Mouse (Mus musculus): Measurements from ENCODE around the gene Mks1. TPM values are rescaled to one million over a fixed set of nuclear protein-coding genes. Genes with fewer than 3 reads are reported as not detected.

Mks1 gene
- polyA plus RNA-seq (2016; fragmentation: Nextera tagmentation; extraction: Ambion mirVana): 18.0 TPM in 2 replicates

DNA sequence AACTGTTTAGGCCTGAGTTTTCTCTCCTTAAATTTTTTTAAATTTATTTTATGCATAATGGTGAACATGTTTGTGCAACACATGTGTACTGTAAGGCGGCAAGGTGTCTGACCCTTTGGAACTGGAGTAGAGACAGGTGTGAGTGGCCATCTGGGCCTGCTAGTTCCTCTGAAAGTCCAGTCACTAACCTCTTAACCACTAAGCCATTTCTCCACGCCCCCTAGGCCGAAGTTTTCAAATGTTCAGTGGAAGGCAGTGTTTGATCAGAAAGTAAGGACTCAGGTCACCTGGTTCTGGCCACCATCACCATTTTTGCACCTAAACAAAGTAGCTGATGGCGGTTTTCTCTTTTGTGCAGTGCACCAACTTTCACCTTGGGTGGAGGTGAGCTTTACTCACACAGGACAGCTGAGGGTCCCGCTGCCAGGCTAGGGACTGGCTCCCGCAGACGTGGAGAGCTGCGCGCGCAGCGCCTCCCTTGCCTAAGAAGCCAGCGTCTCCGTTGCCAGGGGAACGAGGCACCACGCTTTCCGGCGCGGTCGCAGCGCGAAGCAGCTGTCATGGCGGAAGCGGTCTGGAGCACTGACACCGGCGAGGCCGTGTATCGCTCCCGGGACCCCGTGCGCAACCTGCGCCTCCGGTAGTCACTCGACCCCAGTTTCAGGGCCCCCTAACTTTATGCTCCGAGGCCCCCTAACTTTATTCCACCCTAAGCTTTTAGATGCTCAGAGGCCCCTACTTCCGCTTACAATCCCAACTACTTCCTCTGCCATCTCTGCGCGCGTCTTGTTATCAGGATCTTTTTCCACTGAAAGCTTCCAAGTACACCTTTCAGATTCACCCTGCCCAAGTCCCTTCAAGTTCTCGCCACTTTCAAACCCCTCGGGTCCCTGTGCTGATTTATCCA is at the start of gene Mks1:
TSS of gene Mks1 (plus strand) at position 526 of the 907 bp plus-strand sequence.
- H3K9me3 ChIP-seq (replicated peaks): no peaks in the 10 kb centered on the region
- DNase-seq (ENCODE audit: low spot score): peak; percentile 99
- peak within 1 kb of the TSS; percentile 85 for H3K27ac ChIP-seq
- H3K4me1 ChIP-seq: peaks cover 16% of the 10 kb centered on the region
- H3K4me3 ChIP-seq: peak within 1 kb of the TSS; percentile 71
- H3K27me3 ChIP-seq (ENCODE audit: low read depth, poor library complexity, severe bottlenecking): no peaks in the 10 kb centered on the region
- peaks cover 19% of the 10 kb centered on the region for H3K36me3 ChIP-seq
- WGBS: 5% methylated on average over 40 of the region's 40 CpGs

DNA sequence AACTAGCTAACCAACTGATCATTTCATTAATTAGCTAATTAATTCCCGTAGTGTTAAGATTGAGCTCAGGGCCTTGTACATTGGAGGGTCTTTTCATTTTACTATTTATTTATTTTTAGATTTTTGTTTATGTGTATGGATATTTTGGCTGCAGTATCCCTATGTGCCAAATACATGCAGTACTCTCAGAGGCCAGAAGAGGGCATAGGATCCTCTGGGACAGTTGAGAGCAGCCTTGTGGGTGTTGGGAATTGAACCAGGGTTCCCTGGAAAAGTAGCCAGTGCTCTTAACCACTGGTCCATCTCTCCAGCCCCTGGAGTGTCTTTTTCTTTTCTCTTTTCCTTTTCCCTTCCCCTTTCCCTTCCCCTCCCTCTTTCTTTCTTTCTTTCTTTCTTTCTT is 47.6 kb upstream of the Mks1 start:
- WGBS: 63% methylated on average over 1 of the region's 1 CpGs
- peaks cover 8% of the 10 kb centered on the region; the same call in 1 of the 2 replicates for H3K4me1 ChIP-seq
- DNase-seq (ENCODE audit: low spot score): peak; percentile 44

DNA sequence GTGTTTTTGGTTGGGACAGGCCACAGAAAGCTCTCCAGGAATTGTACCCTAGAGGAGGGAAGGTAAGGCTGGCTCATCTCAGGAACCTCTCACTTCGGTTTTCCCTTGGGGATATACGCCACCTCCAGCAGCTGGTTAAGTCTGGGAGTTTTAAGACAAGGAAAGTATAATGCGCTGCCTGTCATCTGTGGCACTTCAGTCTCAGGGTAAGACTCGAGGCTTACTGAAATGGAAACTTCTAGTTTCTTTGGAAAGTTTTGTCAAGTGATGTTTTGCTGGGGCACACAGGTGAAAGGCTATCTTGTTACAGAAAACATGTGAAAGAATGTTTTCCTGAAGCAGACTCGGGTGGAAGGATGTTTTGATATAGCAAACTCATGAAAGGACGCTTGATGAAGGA is 45.6 kb upstream of the Mks1 start:
- Histone ChIP-seq H3K4me1 (peaks cover 10% of the 10 kb centered on the region), H3K27ac (no peak overlapping the region), H3K27me3 (ENCODE audit: low read depth, poor library complexity, severe bottlenecking) (no peaks in the 10 kb centered on the region), H3K9me3 (replicated peaks) (no peaks in the 10 kb centered on the region), H3K4me3 (no peak overlapping the region), H3K36me3 (no peaks in the 10 kb centered on the region)
- no peak for DNase-seq (ENCODE audit: low spot score)
- 87% methylated on average over 6 of the region's 6 CpGs for WGBS

More for the DNA sequence above, 47.6 kb upstream of the Mks1 start:
- no peak overlapping the region for H3K27ac ChIP-seq
- H3K36me3 ChIP-seq: no peaks in the 10 kb centered on the region
- no peak overlapping the region for H3K4me3 ChIP-seq
- H3K27me3 ChIP-seq (ENCODE audit: low read depth, poor library complexity, severe bottlenecking): 0 out of 2 replicates have a peak, but pooled peaks cover 5% of the 10 kb centered on the region
- H3K9me3 ChIP-seq (replicated peaks): no peaks in the 10 kb centered on the region

DNA sequence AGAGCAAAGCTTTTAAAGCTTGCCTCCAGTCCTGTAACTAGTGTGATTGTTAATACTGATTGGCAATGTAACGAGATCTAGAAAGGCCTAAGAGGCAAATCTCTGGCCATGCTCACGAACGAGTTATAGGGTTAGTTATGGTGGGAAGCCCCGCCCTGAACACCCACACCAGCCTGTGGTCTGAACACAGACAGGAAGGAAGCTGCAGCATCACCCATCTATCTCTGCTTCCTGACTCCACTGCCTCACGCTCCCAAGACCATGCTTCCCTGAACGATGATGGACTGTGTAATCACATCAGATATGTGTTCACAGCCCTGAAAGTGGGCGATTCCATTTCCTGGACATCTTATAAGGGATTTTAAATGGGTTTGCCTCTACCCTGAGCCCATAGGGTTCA is 44.8 kb upstream of the Mks1 start:
- peaks cover 8% of the 10 kb centered on the region for H3K4me1 ChIP-seq
- no peaks in the 10 kb centered on the region for H3K27me3 ChIP-seq (ENCODE audit: low read depth, poor library complexity, severe bottlenecking)
- no peak overlapping the region for H3K4me3 ChIP-seq
- DNase-seq (ENCODE audit: low spot score): no peak
- no peak overlapping the region for H3K27ac ChIP-seq
- 89% methylated on average over 7 of the region's 7 CpGs for WGBS
- no peaks in the 10 kb centered on the region for H3K9me3 ChIP-seq (replicated peaks)
- H3K36me3 ChIP-seq: no peaks in the 10 kb centered on the region

DNA sequence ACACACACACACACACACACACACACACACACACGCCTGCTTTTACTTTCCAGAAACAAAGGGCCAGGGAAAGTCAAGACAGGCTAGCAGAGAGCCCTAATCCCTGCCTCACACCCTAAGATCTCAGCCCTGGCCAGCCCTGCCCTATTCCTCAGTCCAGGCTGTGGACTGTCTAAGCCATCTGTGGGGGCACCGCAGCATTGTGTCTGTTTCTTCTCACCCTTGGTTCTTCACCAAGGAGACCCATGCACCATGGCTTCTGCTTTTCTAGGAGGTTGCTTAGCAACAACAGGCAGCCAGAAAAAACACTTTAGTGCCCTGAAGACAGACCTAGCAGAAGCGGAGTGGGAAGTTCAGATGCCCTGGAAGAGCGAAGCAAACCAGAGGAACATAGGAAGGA is 41.6 kb upstream of the Mks1 start:
- DNase-seq (ENCODE audit: low spot score): no peak
- Histone ChIP-seq H3K27ac (no peak overlapping the region), H3K4me1 (peaks cover 6% of the 10 kb centered on the region), H3K27me3 (ENCODE audit: low read depth, poor library complexity, severe bottlenecking) (peaks cover 7% of the 10 kb centered on the region), H3K4me3 (no peak overlapping the region), H3K36me3 (no peaks in the 10 kb centered on the region), H3K9me3 (replicated peaks) (no peaks in the 10 kb centered on the region)
- 77% methylated on average over 4 of the region's 4 CpGs for WGBS

DNA sequence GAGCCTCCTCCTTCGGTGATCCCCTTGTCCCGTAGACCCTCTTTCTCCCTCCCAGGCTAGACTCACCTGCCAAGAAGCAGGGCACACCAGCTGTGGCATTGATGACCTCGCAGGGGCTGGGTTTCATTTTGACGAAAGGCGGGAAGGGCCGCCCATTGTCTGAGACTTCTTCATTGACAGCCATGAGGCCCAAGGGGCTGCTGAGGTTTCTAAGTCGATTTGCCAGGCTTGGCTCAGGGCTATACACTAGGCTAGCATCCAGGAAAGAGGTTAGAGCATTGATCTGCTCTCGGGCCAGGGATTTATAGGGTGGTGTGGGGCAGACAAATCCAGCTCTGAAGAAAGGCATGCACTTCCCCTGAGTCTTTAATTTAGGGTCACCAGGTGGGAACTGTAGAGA is 38.2 kb upstream of the Mks1 start:
- WGBS: 80% methylated on average over 8 of the region's 8 CpGs
- no peak overlapping the region for H3K4me3 ChIP-seq
- peaks cover 30% of the 10 kb centered on the region for H3K27me3 ChIP-seq (ENCODE audit: low read depth, poor library complexity, severe bottlenecking)
- no peaks in the 10 kb centered on the region for H3K36me3 ChIP-seq
- H3K4me1 ChIP-seq: peaks cover 15% of the 10 kb centered on the region
- no peak for DNase-seq (ENCODE audit: low spot score)
- no peaks in the 10 kb centered on the region for H3K9me3 ChIP-seq (replicated peaks)
- H3K27ac ChIP-seq: no peak overlapping the region

DNA sequence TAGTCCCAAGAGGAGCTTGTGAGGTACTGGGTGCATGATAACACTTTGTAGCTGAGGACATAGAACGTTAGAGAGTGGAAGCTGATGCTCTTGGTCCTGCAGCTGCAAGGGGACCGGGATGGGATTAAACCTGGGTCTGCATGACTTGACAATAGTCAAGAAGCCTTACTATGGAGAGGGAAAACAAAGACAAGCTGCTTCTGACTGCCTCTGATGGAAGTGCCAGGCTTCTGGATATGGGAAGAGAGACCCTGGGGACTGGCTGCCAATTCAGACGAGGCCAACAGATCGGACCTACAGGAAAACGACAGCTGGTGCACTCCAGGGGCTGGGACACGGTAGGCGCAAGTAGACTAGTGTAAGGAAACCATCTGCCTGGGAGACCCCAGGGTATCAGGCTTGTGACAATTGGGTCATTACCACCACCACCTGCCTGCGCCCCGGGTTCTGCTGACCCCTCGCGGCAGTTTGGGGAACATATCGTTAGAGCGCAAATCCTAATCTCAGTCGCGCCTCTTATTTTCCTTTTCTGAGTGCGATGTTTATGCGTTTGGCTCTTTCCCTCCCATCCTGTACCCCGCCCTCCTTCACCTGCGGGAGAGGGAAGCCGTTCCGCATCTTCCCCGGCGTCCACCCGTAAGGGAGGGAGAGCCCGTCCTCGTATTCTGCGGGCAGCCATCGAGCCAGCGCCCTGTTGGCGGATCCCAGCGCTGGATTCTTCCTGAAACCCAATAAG is 36.1 kb upstream of the Mks1 start:
- Histone ChIP-seq H3K36me3 (no peaks in the 10 kb centered on the region), H3K4me3 (peak overlapping the region; percentile 51), H3K9me3 (replicated peaks) (no peaks in the 10 kb centered on the region), H3K27me3 (ENCODE audit: low read depth, poor library complexity, severe bottlenecking) (peaks cover 30% of the 10 kb centered on the region), H3K4me1 (peaks cover 11% of the 10 kb centered on the region), H3K27ac (no peak overlapping the region)
- WGBS: 4% methylated on average over 31 of the region's 31 CpGs
- DNase-seq (ENCODE audit: low spot score): peak; percentile 58

DNA sequence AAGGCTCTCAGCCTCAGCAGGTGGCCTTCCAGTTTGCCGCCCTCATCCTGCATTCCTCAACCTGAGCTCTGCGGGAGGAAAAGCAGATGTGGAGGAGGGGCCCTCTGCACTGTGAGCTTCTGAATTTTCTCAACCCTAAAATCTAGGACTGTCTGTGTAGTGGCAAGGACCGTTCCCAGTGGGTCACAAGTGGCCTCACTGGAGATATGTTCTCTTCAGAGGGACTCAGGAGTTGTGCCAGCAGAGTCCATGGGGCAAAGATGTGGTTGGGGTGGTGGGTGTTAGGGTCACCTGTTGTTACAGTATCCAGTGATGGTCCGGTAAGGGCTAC is 35.6 kb upstream of the Mks1 start:
- Histone ChIP-seq H3K36me3 (no peaks in the 10 kb centered on the region), H3K27ac (no peak overlapping the region), H3K4me3 (peak overlapping the region; percentile 51), H3K9me3 (replicated peaks) (no peaks in the 10 kb centered on the region), H3K27me3 (ENCODE audit: low read depth, poor library complexity, severe bottlenecking) (peaks cover 30% of the 10 kb centered on the region), H3K4me1 (peaks cover 11% of the 10 kb centered on the region)
- peak; percentile 44 for DNase-seq (ENCODE audit: low spot score)
- 33% methylated on average over 4 of the region's 4 CpGs for WGBS

DNA sequence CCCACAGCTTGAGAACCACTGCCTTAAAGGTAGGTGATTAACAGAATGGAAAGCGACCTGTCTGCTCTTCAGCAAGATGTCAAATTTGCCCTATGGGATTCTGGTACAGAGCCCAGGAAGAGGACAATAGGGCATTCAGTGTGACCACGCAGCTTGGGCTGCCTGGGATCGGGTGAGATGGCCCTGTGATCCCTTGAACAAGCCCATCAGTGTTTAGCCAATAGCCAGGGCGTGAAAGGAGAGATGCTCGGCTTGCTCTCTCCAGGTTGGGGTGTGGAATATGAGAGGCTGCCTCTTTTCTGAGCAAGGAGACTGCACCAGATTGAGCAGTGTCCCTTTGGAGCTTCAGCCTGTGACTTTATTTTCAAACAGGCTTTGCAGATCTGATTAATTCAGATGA is 31.5 kb upstream of the Mks1 start:
- WGBS: 77% methylated on average over 5 of the region's 5 CpGs
- H3K36me3 ChIP-seq: no peaks in the 10 kb centered on the region
- peaks cover 11% of the 10 kb centered on the region for H3K4me1 ChIP-seq
- H3K27me3 ChIP-seq (ENCODE audit: low read depth, poor library complexity, severe bottlenecking): peaks cover 21% of the 10 kb centered on the region
- no peak for DNase-seq (ENCODE audit: low spot score)
- no peaks in the 10 kb centered on the region for H3K9me3 ChIP-seq (replicated peaks)
- H3K27ac ChIP-seq: no peak overlapping the region
- H3K4me3 ChIP-seq: no peak overlapping the region

DNA sequence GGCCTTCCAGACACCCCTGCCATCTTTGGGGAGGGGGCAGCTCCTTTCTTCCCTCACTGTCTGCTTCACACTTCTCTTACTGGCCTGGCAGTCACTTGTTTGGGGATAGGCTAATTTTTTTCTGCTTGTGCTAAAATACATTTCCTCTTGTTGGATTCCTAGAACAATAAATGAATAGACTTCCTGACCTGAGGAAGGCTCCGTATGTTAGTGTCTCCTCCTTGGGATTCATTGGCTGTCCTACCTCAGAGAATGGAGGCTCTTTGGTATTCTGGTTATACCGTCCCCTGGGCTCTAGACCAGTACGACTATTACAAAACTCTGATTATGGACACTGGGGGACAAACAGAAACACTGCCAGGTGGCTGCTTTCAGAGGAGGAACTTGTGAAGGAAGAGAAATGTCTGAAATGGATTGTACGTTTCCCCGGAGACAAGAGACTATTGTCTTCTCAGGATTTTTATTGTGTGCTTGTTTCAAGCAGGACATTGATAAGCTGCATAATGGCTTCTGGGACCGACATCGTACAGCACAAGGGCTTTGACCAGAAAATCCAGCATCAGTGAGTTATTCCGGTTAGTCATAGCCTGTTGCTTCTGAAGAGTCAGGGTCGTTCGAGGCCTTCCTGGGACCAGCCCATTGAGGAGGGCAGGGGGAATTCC is 24.6 kb upstream of the Mks1 start, which contains the start of gene Lpo:
TSS of gene Lpo (minus strand) at position 51 of the 662 bp plus-strand sequence.
- no peaks in the 10 kb centered on the region for H3K4me1 ChIP-seq
- WGBS: 84% methylated on average over 10 of the region's 10 CpGs
- H3K27me3 ChIP-seq (ENCODE audit: low read depth, poor library complexity, severe bottlenecking): no peaks in the 10 kb centered on the region
- DNase-seq (ENCODE audit: low spot score): no peak
- no peak within 1 kb of the TSS for H3K27ac ChIP-seq
- H3K4me3 ChIP-seq: no peak within 1 kb of the TSS
- H3K9me3 ChIP-seq (replicated peaks): no peaks in the 10 kb centered on the region
- no peaks in the 10 kb centered on the region for H3K36me3 ChIP-seq

DNA sequence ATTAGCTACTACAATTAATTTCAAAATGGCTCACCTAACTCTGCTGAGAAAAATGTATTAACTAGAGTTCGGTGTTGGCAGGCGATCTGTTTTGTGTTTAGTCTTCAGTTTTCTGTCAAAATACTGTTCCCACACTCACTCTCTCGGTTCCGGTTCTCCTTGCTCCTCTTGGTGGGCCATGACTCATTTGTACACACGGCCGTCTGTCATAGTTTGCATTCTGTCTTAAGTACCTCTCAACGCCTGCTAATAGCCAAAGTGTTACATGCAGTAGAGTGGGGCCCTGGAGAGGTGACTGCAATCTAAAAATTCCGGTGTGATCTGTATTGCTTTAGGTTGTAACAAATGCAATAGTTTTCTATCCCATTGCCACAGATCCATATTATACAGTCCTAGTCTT is 12.3 kb upstream of the Mks1 start:
- DNase-seq (ENCODE audit: low spot score): no peak

DNA sequence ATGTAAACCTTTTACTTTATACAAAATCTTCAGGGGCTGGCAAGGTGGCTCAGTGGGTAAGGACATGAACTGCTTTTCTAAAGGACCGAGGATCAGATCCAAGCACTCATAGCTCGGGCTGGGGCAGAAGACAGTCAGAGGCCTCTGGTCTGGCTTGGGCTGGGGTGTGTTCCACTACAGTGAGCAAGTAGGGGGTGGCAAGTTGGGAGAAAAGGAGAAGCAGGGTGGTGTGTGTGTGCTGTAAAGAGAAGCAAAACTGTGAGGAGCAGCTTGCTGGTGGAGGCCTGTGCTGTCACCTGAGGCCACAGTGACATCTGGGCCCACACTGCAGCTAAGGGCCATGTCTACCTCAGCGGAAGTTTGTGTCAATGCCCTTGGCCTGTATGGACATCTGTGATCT is 11.6 kb upstream of the Mks1 start:
- H3K27ac ChIP-seq: no peak overlapping the region
- H3K4me1 ChIP-seq: no peaks in the 10 kb centered on the region
- DNase-seq (ENCODE audit: low spot score): no peak
- H3K36me3 ChIP-seq: no peaks in the 10 kb centered on the region
- 85% methylated on average over 3 of the region's 3 CpGs for whole genome bisulfite sequencing
- H3K27me3 ChIP-seq (ENCODE audit: low read depth, poor library complexity, severe bottlenecking): no peaks in the 10 kb centered on the region
- no peaks in the 10 kb centered on the region for H3K9me3 ChIP-seq (replicated peaks)
- H3K4me3 ChIP-seq: no peak overlapping the region

More for the DNA sequence above, 12.3 kb upstream of the Mks1 start:
- 86% methylated on average over 8 of the region's 8 CpGs for WGBS
- Histone ChIP-seq H3K27ac (no peak overlapping the region), H3K4me3 (no peak overlapping the region), H3K4me1 (no peaks in the 10 kb centered on the region), H3K27me3 (ENCODE audit: low read depth, poor library complexity, severe bottlenecking) (no peaks in the 10 kb centered on the region), H3K36me3 (no peaks in the 10 kb centered on the region), H3K9me3 (replicated peaks) (no peaks in the 10 kb centered on the region)

All from limb, embryonic 10.5 days (tissue).